Mouse (Mus musculus) lung, postnatal 10 days (tissue): Measurements from ENCODE around the gene Il17f.
"Not testable (repeated sequence)": the region's sequence is repeated elsewhere in the genome, so short reads cannot be mapped to it uniquely, and the experiment has no call there.

Experiments
- DNase-seq: peaks from one replicate; pipeline ENCODE4 v3.0.0; 2021

Gene Il17f

DNA sequence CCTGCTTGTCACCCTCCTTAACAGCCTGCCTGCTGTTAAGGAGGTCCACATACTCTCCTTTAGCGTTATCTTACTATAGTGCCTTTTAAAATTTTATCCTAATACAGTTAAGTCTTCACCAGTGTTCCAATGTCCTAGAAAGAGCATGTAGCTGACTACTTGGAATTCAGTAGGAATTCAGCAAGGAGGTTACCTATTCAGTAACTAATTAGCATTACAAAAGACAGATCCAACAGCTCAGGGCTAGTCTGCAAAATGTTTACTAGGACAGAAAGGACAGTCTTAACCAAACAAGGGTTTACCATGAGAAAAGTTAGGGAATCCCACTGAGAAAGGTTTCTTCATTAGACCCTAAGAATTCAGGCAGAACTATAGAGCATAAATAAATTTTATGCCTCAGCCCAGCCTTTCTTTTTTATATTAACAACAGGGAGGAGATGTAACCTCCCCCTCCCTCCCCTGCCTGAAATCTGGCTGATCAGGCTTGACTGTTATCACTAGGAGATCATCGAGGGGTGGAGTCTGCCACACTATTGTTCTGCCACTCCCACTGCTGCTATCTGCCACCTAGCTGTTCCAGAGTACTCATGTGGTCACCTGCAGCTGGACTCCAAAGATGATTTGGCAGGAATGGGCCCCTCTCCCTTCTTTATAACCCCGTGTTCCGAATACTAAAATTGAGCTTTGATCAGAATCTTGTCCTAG lies 16.2 kb downstream of the Il17f start:
- DNase-seq: not testable (repeated sequence)

- no peak for DNase-seq
Measured at GRCm38 (mm10) chr1:20766526-20766925, 23.9 kb downstream of the Il17f start.

DNA sequence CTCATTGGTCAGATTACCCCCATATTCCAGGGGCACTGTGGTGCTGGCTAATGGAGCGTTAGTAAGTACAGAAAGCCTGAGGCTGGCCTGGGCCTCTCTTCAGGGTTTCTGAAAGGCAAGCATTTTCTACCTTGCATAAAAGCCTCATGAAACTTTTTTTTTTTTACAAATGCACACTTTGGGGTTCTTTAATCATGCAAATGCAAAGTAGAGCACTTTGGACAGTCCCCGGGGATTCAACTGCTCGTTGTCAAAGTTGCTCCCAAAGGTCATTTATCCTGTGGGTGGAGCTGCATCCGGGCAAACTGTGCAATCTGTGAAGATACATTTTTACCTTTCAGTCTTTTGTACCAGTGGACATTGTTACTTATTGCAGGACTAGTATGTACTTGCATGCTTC lies 29.0 kb downstream of the Il17f start:
- no peak for DNase-seq

DNA sequence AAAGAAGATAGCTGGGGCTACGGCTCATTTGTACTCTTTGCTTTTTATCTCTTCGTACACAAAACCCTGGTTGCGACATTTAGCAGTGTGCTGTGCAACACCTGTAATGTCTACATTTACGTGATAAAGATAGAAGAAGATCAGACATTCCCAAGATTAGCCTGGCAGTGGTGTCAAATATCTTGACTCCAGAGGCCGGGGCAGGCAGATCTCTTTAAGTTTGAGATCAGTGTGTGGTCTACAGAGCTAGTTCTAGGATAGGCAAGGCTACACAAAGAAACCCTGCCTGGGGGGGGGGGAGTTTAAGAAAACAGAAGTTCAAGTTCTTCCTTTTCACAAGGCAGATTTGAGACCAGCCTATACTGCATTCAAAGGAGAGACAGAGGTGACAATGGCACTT lies 30.1 kb downstream of the Il17f start:
- DNase-seq: no peak

DNA sequence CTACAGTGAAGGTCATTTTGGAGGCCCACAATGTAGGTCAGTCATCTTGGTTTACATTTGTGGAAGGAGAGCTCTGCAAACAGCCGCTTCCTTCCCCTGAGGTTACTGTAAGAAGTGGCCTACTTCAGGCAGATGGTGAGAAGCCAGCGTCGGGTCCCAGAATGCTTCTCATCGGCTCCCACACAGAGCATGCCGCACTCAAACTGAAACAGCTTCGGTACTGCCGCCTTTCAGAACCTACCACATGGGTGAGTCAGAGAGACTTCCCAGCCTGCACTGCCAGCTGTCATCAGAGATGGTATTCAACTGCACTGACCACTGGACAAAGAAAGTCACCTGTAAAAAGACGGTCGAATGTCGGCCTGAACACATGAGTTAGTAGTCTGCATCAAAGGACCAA lies 30.6 kb downstream of the Il17f start:
- DNase-seq: peak; percentile 7

- no peak for DNase-seq
Measured at GRCm38 (mm10) chr1:20757586-20757985, 32.8 kb downstream of the Il17f start.

GRCm38 (mm10) chr1:20754439-20754838 lies 36.0 kb downstream of the Il17f start:
- DNase-seq: no peak

- no peak for DNase-seq
Measured at GRCm38 (mm10) chr1:20740496-20740998, 49.9 kb downstream of the Il17f start.

DNA sequence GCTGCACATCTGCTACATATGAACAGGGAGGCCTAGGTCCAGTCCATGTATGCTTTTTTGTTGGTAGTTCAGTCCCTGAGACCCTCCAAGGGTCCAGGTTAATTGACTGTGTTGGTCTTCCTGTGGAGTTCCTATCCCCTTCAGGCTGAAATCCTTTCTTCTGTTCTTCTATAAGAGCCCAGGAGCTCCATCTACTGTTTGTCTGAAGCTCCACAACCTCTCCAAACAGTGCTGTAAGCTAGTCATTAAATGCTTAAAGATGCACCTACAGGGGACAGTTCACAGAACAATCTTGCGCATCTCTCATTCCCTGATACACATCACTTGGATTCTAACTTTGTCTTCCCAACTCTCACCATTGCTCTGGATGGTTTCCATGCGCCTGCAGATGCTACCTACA lies 51.9 kb downstream of the Il17f start:
- DNase-seq: no peak

DNA sequence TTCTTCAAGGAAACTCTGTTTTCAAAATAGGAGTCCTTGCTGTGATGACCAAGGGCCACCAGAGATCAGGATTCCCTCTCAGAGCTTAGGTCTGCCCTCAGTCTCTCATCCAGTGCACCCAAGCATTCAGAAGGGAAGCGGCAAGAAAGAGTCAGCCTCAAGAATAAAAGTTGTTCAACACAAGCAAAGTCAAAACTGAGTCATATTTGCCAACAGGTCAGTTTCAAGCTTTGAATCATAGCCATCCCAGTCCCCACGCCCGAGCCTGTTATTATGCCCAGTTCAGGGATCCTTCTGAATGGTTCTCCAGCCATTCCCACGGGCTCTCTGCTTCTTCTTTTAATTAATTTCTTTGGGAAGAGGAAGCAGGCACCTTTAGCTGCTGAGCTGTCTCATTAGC lies 53.8 kb downstream of the Il17f start:
- no peak for DNase-seq

- no peak for DNase-seq
Measured at GRCm38 (mm10) chr1:20730903-20731302, 59.5 kb downstream of the Il17f start, which contains the start of gene Il17a. Il17a (plus strand) TSS chr1:20730905.
